Mouse (Mus musculus): Measurements from ENCODE around the gene Ugt1a8. TPM values are rescaled to one million over a fixed set of nuclear protein-coding genes. Genes with fewer than 3 reads are reported as not detected.

Ugt1a8 gene
- polyA plus RNA-seq, 1 experiment from 2014 or later: not detected

GRCm38 (mm10) chr1:88262255-88262654 lies 174.6 kb downstream of the Ugt1a8 start:
- Histone ChIP-seq H3K27me3 (no peaks in the 10 kb centered on the region), H3K4me2 (no peak overlapping the region), H3K36me3 (replicated peaks) (peaks cover 72% of the 10 kb centered on the region), H3K4me3 (replicated peaks) (no peak overlapping the region), H3K9me3 (replicated peaks) (no peaks in the 10 kb centered on the region), H3K27ac (replicated peaks) (no peak overlapping the region), H3K4me1 (replicated peaks) (peaks cover 44% of the 10 kb centered on the region), H3K9ac (no peak overlapping the region)
- no peak for ATAC-seq (ENCODE audit: insufficient read depth)
- WGBS (ENCODE audit: insufficient replicate concordance): 75% methylated on average over 4 of the region's 4 CpGs

GRCm38 (mm10) chr1:88262961-88263360 lies 175.3 kb downstream of the Ugt1a8 start:
- no peak overlapping the region for H3K27ac ChIP-seq (replicated peaks)
- peaks cover 44% of the 10 kb centered on the region for H3K4me1 ChIP-seq (replicated peaks)
- no peaks in the 10 kb centered on the region for H3K27me3 ChIP-seq
- WGBS (ENCODE audit: insufficient replicate concordance): 67% methylated on average over 6 of the region's 6 CpGs
- no peak overlapping the region for H3K4me2 ChIP-seq
- H3K36me3 ChIP-seq (replicated peaks): peaks cover 79% of the 10 kb centered on the region
- no peaks in the 10 kb centered on the region for H3K9me3 ChIP-seq (replicated peaks)
- ATAC-seq (ENCODE audit: insufficient read depth): no peak
- H3K9ac ChIP-seq: no peak overlapping the region
- no peak overlapping the region for H3K4me3 ChIP-seq (replicated peaks)

- no peak overlapping the region for H3K4me2 ChIP-seq
- no peaks in the 10 kb centered on the region for H3K9me3 ChIP-seq (replicated peaks)
- no peak overlapping the region for H3K4me3 ChIP-seq (replicated peaks)
- no peak overlapping the region for H3K27ac ChIP-seq (replicated peaks)
- 74% methylated on average over 5 of the region's 5 CpGs for WGBS (ENCODE audit: insufficient replicate concordance)
- no peak overlapping the region for H3K9ac ChIP-seq
- no peak for ATAC-seq (ENCODE audit: insufficient read depth)
- peaks cover 44% of the 10 kb centered on the region for H3K4me1 ChIP-seq (replicated peaks)
- peaks cover 88% of the 10 kb centered on the region for H3K36me3 ChIP-seq (replicated peaks)
- no peaks in the 10 kb centered on the region for H3K27me3 ChIP-seq
Observed at GRCm38 (mm10) chr1:88263778-88264177, 176.2 kb downstream of the Ugt1a8 start.

- Histone ChIP-seq H3K27ac (replicated peaks) (no peak overlapping the region), H3K36me3 (replicated peaks) (peaks cover 93% of the 10 kb centered on the region), H3K4me3 (replicated peaks) (no peak overlapping the region), H3K9me3 (replicated peaks) (no peaks in the 10 kb centered on the region), H3K9ac (no peak overlapping the region), H3K4me1 (replicated peaks) (peaks cover 40% of the 10 kb centered on the region), H3K27me3 (no peaks in the 10 kb centered on the region), H3K4me2 (no peak overlapping the region)
- no peak for ATAC-seq (ENCODE audit: insufficient read depth)
- WGBS (ENCODE audit: insufficient replicate concordance): 75% methylated on average over 7 of the region's 7 CpGs
Observed at GRCm38 (mm10) chr1:88264237-88264868, 176.7 kb downstream of the Ugt1a8 start.

DNA sequence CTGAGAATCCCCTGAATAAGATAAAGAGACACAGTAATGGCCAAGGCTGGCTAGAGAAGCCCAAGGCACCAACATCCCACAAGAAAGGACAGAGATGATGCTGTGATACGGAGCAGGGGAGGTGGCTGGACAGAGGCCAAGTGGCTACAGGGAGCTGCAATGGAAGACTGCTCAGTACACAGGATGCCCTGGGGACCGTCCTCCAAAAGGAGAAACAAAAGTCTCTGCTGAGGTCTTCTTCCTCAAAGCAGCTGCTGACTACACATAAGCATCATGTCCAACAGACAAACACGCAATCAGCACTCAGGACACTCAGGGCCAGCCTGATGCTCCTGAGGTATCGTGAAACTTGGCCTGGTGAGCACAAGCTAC lies 177.2 kb downstream of the Ugt1a8 start:
- Histone ChIP-seq H3K27me3 (no peaks in the 10 kb centered on the region), H3K9me3 (replicated peaks) (no peaks in the 10 kb centered on the region), H3K4me2 (no peak overlapping the region), H3K4me3 (replicated peaks) (no peak overlapping the region), H3K9ac (no peak overlapping the region), H3K27ac (replicated peaks) (no peak overlapping the region), H3K4me1 (replicated peaks) (peaks cover 35% of the 10 kb centered on the region), H3K36me3 (replicated peaks) (peaks cover 98% of the 10 kb centered on the region)
- ATAC-seq (ENCODE audit: insufficient read depth): no peak
- 70% methylated on average over 4 of the region's 4 CpGs for WGBS (ENCODE audit: insufficient replicate concordance)

DNA sequence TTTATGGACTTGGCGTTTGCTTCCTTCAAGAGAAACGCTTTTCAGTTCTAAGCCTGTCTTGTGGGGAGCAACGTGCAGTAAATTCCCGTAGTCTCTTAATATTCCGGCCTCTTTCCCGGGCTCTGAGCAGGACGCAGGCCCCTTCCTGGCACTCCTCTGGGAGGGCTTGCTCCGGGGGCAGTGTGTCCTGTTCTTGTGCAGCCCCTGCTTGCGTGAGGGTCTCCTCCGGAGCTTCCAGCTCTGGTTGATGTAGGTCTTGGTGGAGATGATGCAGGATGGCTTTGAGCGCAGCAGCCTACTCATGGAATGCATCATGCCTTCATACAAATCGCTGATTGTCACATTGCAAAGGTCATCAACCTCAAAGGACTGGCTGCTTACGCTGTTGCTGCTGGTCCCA lies 178.5 kb downstream of the Ugt1a8 start:
- H3K4me3 ChIP-seq (replicated peaks): no peak overlapping the region
- no peak for ATAC-seq (ENCODE audit: insufficient read depth)

GRCm38 (mm10) chr1:88267489-88267888 lies 179.9 kb downstream of the Ugt1a8 start:
- ATAC-seq (ENCODE audit: insufficient read depth): no peak
- H3K27ac ChIP-seq (replicated peaks): no peak overlapping the region
- no peaks in the 10 kb centered on the region for H3K9me3 ChIP-seq (replicated peaks)
- H3K27me3 ChIP-seq: no peaks in the 10 kb centered on the region
- WGBS (ENCODE audit: insufficient replicate concordance): 89% methylated on average over 6 of the region's 6 CpGs
- H3K9ac ChIP-seq: no peak overlapping the region
- H3K4me2 ChIP-seq: no peak overlapping the region
- H3K36me3 ChIP-seq (replicated peaks): peaks cover 95% of the 10 kb centered on the region
- H3K4me3 ChIP-seq (replicated peaks): no peak overlapping the region
- peaks cover 9% of the 10 kb centered on the region; the same call in 1 of the 2 replicates for H3K4me1 ChIP-seq (replicated peaks)

More for the DNA sequence above, 178.5 kb downstream of the Ugt1a8 start:
- 79% methylated on average over 13 of the region's 13 CpGs for WGBS (ENCODE audit: insufficient replicate concordance)
- Histone ChIP-seq H3K4me2 (no peak overlapping the region), H3K27ac (replicated peaks) (no peak overlapping the region), H3K27me3 (no peaks in the 10 kb centered on the region), H3K4me1 (replicated peaks) (peaks cover 22% of the 10 kb centered on the region), H3K9ac (no peak overlapping the region), H3K9me3 (replicated peaks) (no peaks in the 10 kb centered on the region), H3K36me3 (replicated peaks) (peaks cover 95% of the 10 kb centered on the region)

DNA sequence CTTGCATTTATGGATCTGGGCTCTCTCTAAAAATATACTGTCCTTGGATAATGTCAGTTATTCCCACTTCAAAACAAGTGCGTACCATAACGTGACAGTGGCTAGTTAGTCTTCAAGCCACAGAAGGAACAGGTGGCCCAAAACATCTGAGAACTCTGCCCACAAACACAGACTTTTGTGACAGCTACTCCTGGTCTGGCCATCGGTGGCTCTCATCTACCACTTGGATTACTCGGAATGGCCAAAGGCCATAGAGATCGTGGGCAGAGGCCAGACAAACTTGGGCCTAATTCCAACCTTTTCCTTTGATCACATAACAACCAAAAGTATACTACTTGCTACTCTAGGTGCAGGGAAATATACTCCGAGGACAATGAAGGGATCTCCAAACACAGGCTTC lies 180.5 kb downstream of the Ugt1a8 start:
- Histone ChIP-seq H3K27ac (replicated peaks) (no peak overlapping the region), H3K9me3 (replicated peaks) (no peaks in the 10 kb centered on the region), H3K36me3 (replicated peaks) (peaks cover 95% of the 10 kb centered on the region), H3K4me2 (no peak overlapping the region), H3K27me3 (no peaks in the 10 kb centered on the region), H3K4me1 (replicated peaks) (0 out of 2 replicates have a peak, but pooled peaks cover 3% of the 10 kb centered on the region), H3K9ac (no peak overlapping the region), H3K4me3 (replicated peaks) (no peak overlapping the region)
- WGBS (ENCODE audit: insufficient replicate concordance): 73% methylated on average over 6 of the region's 6 CpGs
- ATAC-seq (ENCODE audit: insufficient read depth): no peak

Other genes starting within 250 kb of the Ugt1a8 start
- 9.8 and 10.5 TPM in 2 replicates for gene Dgkd, start 234.5 kb upstream of the Ugt1a8 start, polyA plus RNA-seq (2015; fragmentation: Nextera tagmentation; extraction: Ambion mirVana)
- gene Usp40, start 79.3 kb upstream of the Ugt1a8 start, polyA plus RNA-seq (2015; fragmentation: Nextera tagmentation; extraction: Ambion mirVana): 8.2 and 8.7 TPM in 2 replicates
- gene Ugt1a10, start 32.4 kb upstream of the Ugt1a8 start, polyA plus RNA-seq (2015; fragmentation: Nextera tagmentation; extraction: Ambion mirVana): not detected in 2 replicates
- 0.36 and 0.59 TPM in 2 replicates for gene Ugt1a9, start 17.0 kb upstream of the Ugt1a8 start, polyA plus RNA-seq (2015; fragmentation: Nextera tagmentation; extraction: Ambion mirVana)
- 2.8 and 3.1 TPM in 2 replicates for gene Ugt1a7c, start 7.2 kb downstream of the Ugt1a8 start, polyA plus RNA-seq (2015; fragmentation: Nextera tagmentation; extraction: Ambion mirVana)
- 10.9 and 13.6 TPM in 2 replicates for gene Ugt1a6b, start 15.4 kb downstream of the Ugt1a8 start, polyA plus RNA-seq (2015; fragmentation: Nextera tagmentation; extraction: Ambion mirVana)
- 15.4 and 19.2 TPM in 2 replicates for gene Ugt1a6a, start 47.0 kb downstream of the Ugt1a8 start, polyA plus RNA-seq (2015; fragmentation: Nextera tagmentation; extraction: Ambion mirVana)
- not detected in 2 replicates for gene Ugt1a5, start 78.2 kb downstream of the Ugt1a8 start, polyA plus RNA-seq (2015; fragmentation: Nextera tagmentation; extraction: Ambion mirVana)
- gene Ugt1a2, start 112.8 kb downstream of the Ugt1a8 start, polyA plus RNA-seq (2015; fragmentation: Nextera tagmentation; extraction: Ambion mirVana): 0.10 and 0.17 TPM in 2 replicates
- 9.8 and 10.4 TPM in 2 replicates for gene Dnajb3, start 118.0 kb downstream of the Ugt1a8 start, polyA plus RNA-seq (2015; fragmentation: Nextera tagmentation; extraction: Ambion mirVana)
- gene Ugt1a1, start 124.1 kb downstream of the Ugt1a8 start, polyA plus RNA-seq (2015; fragmentation: Nextera tagmentation; extraction: Ambion mirVana): 0.20 TPM in 1 of 2 replicates, not detected in the other
- 0.28 and 0.73 TPM in 2 replicates for gene Mroh2a, start 139.2 kb downstream of the Ugt1a8 start, polyA plus RNA-seq (2015; fragmentation: Nextera tagmentation; extraction: Ambion mirVana)
- gene Hjurp, start 189.8 kb downstream of the Ugt1a8 start, polyA plus RNA-seq (2015; fragmentation: Nextera tagmentation; extraction: Ambion mirVana): 62.7 and 70.9 TPM in 2 replicates
- not detected in 2 replicates for gene Trpm8, start 189.8 kb downstream of the Ugt1a8 start, polyA plus RNA-seq (2015; fragmentation: Nextera tagmentation; extraction: Ambion mirVana)